Mouse (Mus musculus) liver, embryonic 14.5 days (tissue): Measurements from ENCODE around the gene Nsrp1.

Experiments used
- CTCF ChIP-seq: IDR thresholded peaks from 2 replicates; pipeline ENCODE4 v1.5.1; 2016; ENCODE audit warnings: antibody characterized with exemption, low read depth, control low read depth
- EP300 ChIP-seq: IDR thresholded peaks from 2 replicates; pipeline ENCODE4 v1.6.1; 2016; ENCODE audit warnings: antibody characterized with exemption, low read depth

GRCm38 (mm10) chr11:77108442-77108841 is 30.2 kb upstream of the Nsrp1 start:
- TF ChIP-seq CTCF (no peak), EP300 (no peak)
